Mouse (Mus musculus): ENCODE results near the gene Triobp. TPM values are rescaled to one million over a fixed set of nuclear protein-coding genes. Genes with fewer than 3 reads are reported as not detected.
A peak's percentile ranks its signal among the peaks of the same experiment; 100 is the strongest.

Triobp gene
- 16.3 and 18.0 TPM in 2 replicates for polyA plus RNA-seq (2015; fragmentation: Nextera tagmentation; extraction: Ambion mirVana)

GRCm38 (mm10) chr15:78947657-78948056, at the start of gene Triobp:
TSS of gene Triobp (plus strand) at chr15:78947724.
- no peak for DNase-seq (ENCODE audit: low spot score)

GRCm38 (mm10) chr15:78898507-78899001, 49.0 kb upstream of the Triobp start:
- DNase-seq (ENCODE audit: low spot score) = peak; percentile 83

GRCm38 (mm10) chr15:78899409-78899739, 48.1 kb upstream of the Triobp start, which contains the start of gene Gm49510:
TSS of gene Gm49510 (plus strand) at chr15:78899667.
- no peak for DNase-seq (ENCODE audit: low spot score)

GRCm38 (mm10) chr15:78899740-78900584, 47.6 kb upstream of the Triobp start, which contains the start of gene Sh3bp1:
TSS of gene Sh3bp1 (plus strand) at chr15:78899768.
- DNase-seq (ENCODE audit: low spot score) = peak; percentile 80

- DNase-seq (ENCODE audit: low spot score) = no peak
These were observed 46.7 kb upstream of the Triobp start for GRCm38 (mm10) chr15:78900585-78901421.

- DNase-seq (ENCODE audit: low spot score) = no peak
These were observed 46.1 kb upstream of the Triobp start for GRCm38 (mm10) chr15:78901422-78901789.

- DNase-seq (ENCODE audit: low spot score) = peak; percentile 79
These were observed 44.3 kb upstream of the Triobp start for GRCm38 (mm10) chr15:78903243-78903642.

GRCm38 (mm10) chr15:78908399-78908798, 39.1 kb upstream of the Triobp start:
- DNase-seq (ENCODE audit: low spot score) = no peak

GRCm38 (mm10) chr15:78908982-78909381, 38.5 kb upstream of the Triobp start:
- DNase-seq (ENCODE audit: low spot score) = no peak

GRCm38 (mm10) chr15:78912040-78912439, 35.5 kb upstream of the Triobp start:
- DNase-seq (ENCODE audit: low spot score) = no peak

- DNase-seq (ENCODE audit: low spot score) = peak; percentile 97
These were observed 33.9 kb upstream of the Triobp start, which contains the start of gene Pdxp for GRCm38 (mm10) chr15:78913632-78914090. TSS of gene Pdxp (plus strand) at chr15:78913919.

GRCm38 (mm10) chr15:78914091-78914822, 33.3 kb upstream of the Triobp start:
- DNase-seq (ENCODE audit: low spot score) = peak; percentile 38

- no peak for DNase-seq (ENCODE audit: low spot score)
These were observed 32.5 kb upstream of the Triobp start for GRCm38 (mm10) chr15:78914823-78915659.

GRCm38 (mm10) chr15:78915660-78916017, 31.9 kb upstream of the Triobp start:
- DNase-seq (ENCODE audit: low spot score) = peak; percentile 88

GRCm38 (mm10) chr15:78916052-78916826, 31.3 kb upstream of the Triobp start:
- no peak for DNase-seq (ENCODE audit: low spot score)

GRCm38 (mm10) chr15:78918126-78918525, 29.4 kb upstream of the Triobp start:
- no peak for DNase-seq (ENCODE audit: low spot score)

- no peak for DNase-seq (ENCODE audit: low spot score)
These were observed 27.6 kb upstream of the Triobp start for GRCm38 (mm10) chr15:78919914-78920313.

- DNase-seq (ENCODE audit: low spot score) = no peak
These were observed 24.8 kb upstream of the Triobp start for GRCm38 (mm10) chr15:78922700-78923099.

GRCm38 (mm10) chr15:78923585-78923984, 23.9 kb upstream of the Triobp start:
- peak; percentile 86 for DNase-seq (ENCODE audit: low spot score)

Measured in thymus, postnatal 0 days (tissue).